Mouse (Mus musculus): ENCODE data around the gene Ppp1r13b. TPM values are rescaled to one million over a fixed set of nuclear protein-coding genes. Genes with fewer than 3 reads are reported as not detected.
A peak's percentile ranks its signal among the peaks of the same experiment; 100 is the strongest.

Ppp1r13b gene
- polyA plus RNA-seq, 1 experiment from 2014 or later = 6.3 TPM

DNA sequence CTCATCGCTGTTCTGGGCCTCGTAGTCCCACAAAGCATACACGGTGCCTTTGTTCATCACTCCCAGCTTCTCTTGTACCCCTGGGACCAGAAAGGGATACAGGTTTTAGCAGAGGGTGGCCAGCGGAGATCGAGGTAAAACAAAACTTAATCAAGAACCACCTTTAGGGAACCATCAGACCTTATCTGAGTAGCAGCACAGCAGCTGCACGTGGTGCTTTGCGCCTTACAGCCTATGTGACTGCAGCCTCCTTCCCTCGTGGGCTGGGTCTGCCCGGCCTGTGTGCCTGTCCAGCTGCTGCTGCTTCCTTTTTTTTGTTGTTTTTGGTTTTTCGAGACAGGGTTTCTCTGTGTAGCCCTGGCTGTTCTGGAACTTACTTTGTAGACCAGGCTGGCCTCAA is 77.5 kb downstream of the Ppp1r13b start:
- H3K4me2 ChIP-seq = no peak overlapping the region
- H3K27me3 ChIP-seq (ENCODE audit: control insufficient read depth, insufficient read depth, low read length) = no peaks in the 10 kb centered on the region
- peaks cover 5% of the 10 kb centered on the region for H3K36me3 ChIP-seq (ENCODE audit: control insufficient read depth, insufficient read depth, low read length)
- no peak overlapping the region for H3K27ac ChIP-seq (ENCODE audit: low read depth, low read length)
- H3K9me3 ChIP-seq (ENCODE audit: control insufficient read depth, low read length) = no peaks in the 10 kb centered on the region
- DNase-seq (ENCODE audit: low spot score, missing footprints) (no peak), ATAC-seq (ENCODE audit: low FRiP score) (no peak)
- 89% methylated on average over 10 of the region's 10 CpGs for WGBS
- no peaks in the 10 kb centered on the region; the same call in 1 of the 2 replicates for H3K4me1 ChIP-seq (ENCODE audit: control insufficient read depth, insufficient read depth, low read length)
- H3K9ac ChIP-seq (ENCODE audit: low read length) = no peak overlapping the region
- H3K4me3 ChIP-seq (ENCODE audit: low read depth, low read length) = no peak overlapping the region

DNA sequence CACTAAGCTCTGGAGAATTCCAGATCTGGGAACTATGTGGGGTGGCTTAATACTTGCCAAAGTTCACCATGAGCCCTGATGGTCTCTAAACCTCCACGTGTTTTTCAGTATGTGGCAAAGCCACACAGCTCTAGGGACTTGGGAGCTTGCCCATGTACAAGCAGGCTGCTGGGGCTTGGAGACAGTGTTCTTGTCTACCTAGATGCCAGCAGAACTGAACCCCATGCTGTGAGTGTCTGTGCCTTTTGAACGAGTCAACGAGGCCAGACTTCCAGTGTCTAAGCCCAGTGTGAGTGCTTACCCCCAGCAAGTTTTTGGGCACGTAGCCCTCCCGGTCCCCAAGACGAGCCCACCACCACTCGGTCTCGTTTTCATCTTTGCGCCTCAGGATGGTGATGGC is 78.0 kb downstream of the Ppp1r13b start:
- no peak overlapping the region for H3K4me3 ChIP-seq (ENCODE audit: low read depth, low read length)
- no peaks in the 10 kb centered on the region for H3K9me3 ChIP-seq (ENCODE audit: control insufficient read depth, low read length)
- no peaks in the 10 kb centered on the region for H3K27me3 ChIP-seq (ENCODE audit: control insufficient read depth, insufficient read depth, low read length)
- ATAC-seq (ENCODE audit: low FRiP score) (no peak), DNase-seq (ENCODE audit: low spot score, missing footprints) (no peak)
- 82% methylated on average over 9 of the region's 9 CpGs for WGBS
- no peaks in the 10 kb centered on the region; the same call in 1 of the 2 replicates for H3K4me1 ChIP-seq (ENCODE audit: control insufficient read depth, insufficient read depth, low read length)
- H3K36me3 ChIP-seq (ENCODE audit: control insufficient read depth, insufficient read depth, low read length) = peaks cover 5% of the 10 kb centered on the region
- no peak overlapping the region for H3K27ac ChIP-seq (ENCODE audit: low read depth, low read length)
- no peak overlapping the region for H3K4me2 ChIP-seq
- H3K9ac ChIP-seq (ENCODE audit: low read length) = no peak overlapping the region

GRCm38 (mm10) chr12:111829447-111829846 is 78.5 kb downstream of the Ppp1r13b start:
- H3K4me1 ChIP-seq (ENCODE audit: control insufficient read depth, insufficient read depth, low read length) = no peaks in the 10 kb centered on the region; the same call in 1 of the 2 replicates
- WGBS = 69% methylated on average over 5 of the region's 5 CpGs
- no peak overlapping the region for H3K9ac ChIP-seq (ENCODE audit: low read length)
- no peak overlapping the region for H3K4me3 ChIP-seq (ENCODE audit: low read depth, low read length)
- ATAC-seq (ENCODE audit: low FRiP score) = no peak
- no peaks in the 10 kb centered on the region for H3K9me3 ChIP-seq (ENCODE audit: control insufficient read depth, low read length)
- no peaks in the 10 kb centered on the region for H3K27me3 ChIP-seq (ENCODE audit: control insufficient read depth, insufficient read depth, low read length)
- no peak overlapping the region for H3K4me2 ChIP-seq
- DNase-seq (ENCODE audit: low spot score, missing footprints) = no peak
- peaks cover 5% of the 10 kb centered on the region for H3K36me3 ChIP-seq (ENCODE audit: control insufficient read depth, insufficient read depth, low read length)
- H3K27ac ChIP-seq (ENCODE audit: low read depth, low read length) = 0 out of 2 replicates have a peak overlapping the region, but pooled peaks have one; percentile 20

DNA sequence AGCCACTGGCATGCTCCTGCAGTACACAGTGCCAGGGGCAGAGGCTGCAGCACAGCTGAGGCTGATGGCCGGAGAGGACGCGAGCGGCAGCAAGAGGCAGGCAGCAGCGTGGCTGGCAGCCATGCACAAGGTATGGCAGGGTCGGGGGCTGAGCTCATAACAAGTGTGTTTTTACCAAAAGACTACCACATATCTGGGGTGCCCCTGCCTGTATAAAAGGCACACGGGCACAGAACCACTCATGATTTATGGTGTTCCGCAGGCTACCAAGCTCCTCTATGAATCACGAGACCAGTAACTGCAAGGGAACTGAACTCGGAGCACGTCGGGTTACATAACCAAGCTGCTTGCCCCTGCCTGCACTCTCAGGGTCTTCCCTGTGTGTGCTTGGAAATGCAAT is 80.4 kb downstream of the Ppp1r13b start:
- DNase-seq (ENCODE audit: low spot score, missing footprints) (no peak), ATAC-seq (ENCODE audit: low FRiP score) (no peak)
- Histone ChIP-seq H3K36me3 (ENCODE audit: control insufficient read depth, insufficient read depth, low read length) (peaks cover 8% of the 10 kb centered on the region), H3K27ac (ENCODE audit: low read depth, low read length) (no peak overlapping the region), H3K27me3 (ENCODE audit: control insufficient read depth, insufficient read depth, low read length) (no peaks in the 10 kb centered on the region), H3K4me3 (ENCODE audit: low read depth, low read length) (no peak overlapping the region), H3K4me1 (ENCODE audit: control insufficient read depth, insufficient read depth, low read length) (no peaks in the 10 kb centered on the region; the same call in 1 of the 2 replicates), H3K9me3 (ENCODE audit: control insufficient read depth, low read length) (no peaks in the 10 kb centered on the region), H3K9ac (ENCODE audit: low read length) (no peak overlapping the region), H3K4me2 (no peak overlapping the region)
- 92% methylated on average over 12 of the region's 12 CpGs for WGBS

DNA sequence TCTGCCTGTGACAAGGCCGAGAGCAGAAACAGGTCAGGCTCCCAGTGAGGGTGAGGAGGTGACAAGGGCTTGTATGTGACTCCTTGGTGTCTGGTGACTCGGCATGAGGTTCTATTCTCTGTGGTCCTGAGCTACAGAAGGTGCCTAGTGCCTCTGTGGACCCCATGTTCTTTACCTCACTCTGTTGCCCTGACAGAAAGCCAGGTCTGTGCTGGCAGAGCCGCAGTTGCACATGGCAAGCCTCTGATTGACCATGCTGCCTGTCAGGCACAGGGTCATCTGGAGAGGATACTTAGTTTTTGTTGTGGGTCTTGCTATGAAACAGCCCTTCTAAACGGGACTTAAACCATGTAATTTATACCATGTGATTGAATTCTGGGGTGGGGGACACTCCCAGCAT is 86.0 kb downstream of the Ppp1r13b start:
- H3K4me1 ChIP-seq (ENCODE audit: control insufficient read depth, insufficient read depth, low read length) = no peaks in the 10 kb centered on the region
- WGBS = 76% methylated on average over 4 of the region's 4 CpGs

GRCm38 (mm10) chr12:111820708-111821107 is 87.2 kb downstream of the Ppp1r13b start:
- no peaks in the 10 kb centered on the region for H3K27me3 ChIP-seq (ENCODE audit: control insufficient read depth, insufficient read depth, low read length)
- WGBS = 91% methylated on average over 7 of the region's 7 CpGs
- H3K9me3 ChIP-seq (ENCODE audit: control insufficient read depth, low read length) = no peaks in the 10 kb centered on the region
- ATAC-seq (ENCODE audit: low FRiP score) (no peak), DNase-seq (ENCODE audit: low spot score, missing footprints) (no peak)
- H3K36me3 ChIP-seq (ENCODE audit: control insufficient read depth, insufficient read depth, low read length) = peaks cover 3% of the 10 kb centered on the region; the same call in 1 of the 2 replicates
- no peak overlapping the region for H3K9ac ChIP-seq (ENCODE audit: low read length)
- no peak overlapping the region for H3K4me3 ChIP-seq (ENCODE audit: low read depth, low read length)
- H3K4me1 ChIP-seq (ENCODE audit: control insufficient read depth, insufficient read depth, low read length) = peaks cover 7% of the 10 kb centered on the region; the same call in 1 of the 2 replicates
- no peak overlapping the region for H3K4me2 ChIP-seq
- no peak overlapping the region for H3K27ac ChIP-seq (ENCODE audit: low read depth, low read length)

More for the DNA sequence above, 86.0 kb downstream of the Ppp1r13b start:
- H3K4me2 ChIP-seq = no peak overlapping the region
- no peak overlapping the region for H3K4me3 ChIP-seq (ENCODE audit: low read depth, low read length)
- 0 out of 2 replicates have a peak, but pooled peaks have one; percentile 9 for ATAC-seq (ENCODE audit: low FRiP score)
- no peak overlapping the region for H3K27ac ChIP-seq (ENCODE audit: low read depth, low read length)
- peaks cover 5% of the 10 kb centered on the region for H3K36me3 ChIP-seq (ENCODE audit: control insufficient read depth, insufficient read depth, low read length)
- no peak for DNase-seq (ENCODE audit: low spot score, missing footprints)
- H3K27me3 ChIP-seq (ENCODE audit: control insufficient read depth, insufficient read depth, low read length) = no peaks in the 10 kb centered on the region
- H3K9me3 ChIP-seq (ENCODE audit: control insufficient read depth, low read length) = no peaks in the 10 kb centered on the region
- no peak overlapping the region for H3K9ac ChIP-seq (ENCODE audit: low read length)

- H3K9ac ChIP-seq (ENCODE audit: low read length) = no peak overlapping the region
- H3K36me3 ChIP-seq (ENCODE audit: control insufficient read depth, insufficient read depth, low read length) = peaks cover 3% of the 10 kb centered on the region; the same call in 1 of the 2 replicates
- H3K27me3 ChIP-seq (ENCODE audit: control insufficient read depth, insufficient read depth, low read length) = no peaks in the 10 kb centered on the region
- DNase-seq (ENCODE audit: low spot score, missing footprints) (no peak), ATAC-seq (ENCODE audit: low FRiP score) (no peak)
- no peak overlapping the region for H3K4me3 ChIP-seq (ENCODE audit: low read depth, low read length)
- WGBS = 82% methylated on average over 8 of the region's 8 CpGs
- no peak overlapping the region for H3K27ac ChIP-seq (ENCODE audit: low read depth, low read length)
- no peak overlapping the region for H3K4me2 ChIP-seq
- H3K4me1 ChIP-seq (ENCODE audit: control insufficient read depth, insufficient read depth, low read length) = peaks cover 14% of the 10 kb centered on the region
- H3K9me3 ChIP-seq (ENCODE audit: control insufficient read depth, low read length) = no peaks in the 10 kb centered on the region
These were observed 88.0 kb downstream of the Ppp1r13b start for GRCm38 (mm10) chr12:111819936-111820335.

DNA sequence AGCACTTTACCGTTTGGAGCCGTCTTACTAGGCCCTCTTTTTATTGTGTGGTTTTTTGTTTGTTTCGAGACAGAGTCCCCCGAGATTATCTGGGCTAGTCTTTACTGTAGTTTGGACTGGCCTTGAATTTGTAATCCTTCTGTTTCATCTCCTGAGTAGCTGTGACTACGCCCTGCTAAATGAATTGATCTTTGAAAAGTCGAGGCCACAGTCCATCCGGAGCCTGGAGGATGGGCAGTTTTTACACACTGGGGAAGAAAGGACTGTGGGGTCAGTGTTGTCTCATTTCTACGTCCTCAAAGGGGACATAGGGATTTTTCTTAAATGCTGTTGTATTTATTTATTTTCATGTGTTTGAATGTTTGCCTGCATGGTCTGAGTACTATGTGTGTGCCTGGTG is 89.9 kb downstream of the Ppp1r13b start:
- no peak overlapping the region for H3K27ac ChIP-seq (ENCODE audit: low read depth, low read length)

GRCm38 (mm10) chr12:111816967-111817366 is 90.9 kb downstream of the Ppp1r13b start:
- ATAC-seq (ENCODE audit: low FRiP score) (no peak), DNase-seq (ENCODE audit: low spot score, missing footprints) (no peak)
- H3K27me3 ChIP-seq (ENCODE audit: control insufficient read depth, insufficient read depth, low read length) = no peaks in the 10 kb centered on the region
- H3K4me2 ChIP-seq = no peak overlapping the region
- H3K36me3 ChIP-seq (ENCODE audit: control insufficient read depth, insufficient read depth, low read length) = no peaks in the 10 kb centered on the region; the same call in 1 of the 2 replicates
- peaks cover 26% of the 10 kb centered on the region for H3K4me1 ChIP-seq (ENCODE audit: control insufficient read depth, insufficient read depth, low read length)
- H3K9ac ChIP-seq (ENCODE audit: low read length) = no peak overlapping the region
- no peak overlapping the region for H3K4me3 ChIP-seq (ENCODE audit: low read depth, low read length)
- WGBS = 79% methylated on average over 9 of the region's 9 CpGs
- no peak overlapping the region for H3K27ac ChIP-seq (ENCODE audit: low read depth, low read length)
- H3K9me3 ChIP-seq (ENCODE audit: control insufficient read depth, low read length) = no peaks in the 10 kb centered on the region

More for the DNA sequence above, 89.9 kb downstream of the Ppp1r13b start:
- Histone ChIP-seq H3K36me3 (ENCODE audit: control insufficient read depth, insufficient read depth, low read length) (no peaks in the 10 kb centered on the region; the same call in 1 of the 2 replicates), H3K4me2 (no peak overlapping the region), H3K9me3 (ENCODE audit: control insufficient read depth, low read length) (no peaks in the 10 kb centered on the region), H3K9ac (ENCODE audit: low read length) (no peak overlapping the region), H3K27me3 (ENCODE audit: control insufficient read depth, insufficient read depth, low read length) (no peaks in the 10 kb centered on the region), H3K4me3 (ENCODE audit: low read depth, low read length) (no peak overlapping the region), H3K4me1 (ENCODE audit: control insufficient read depth, insufficient read depth, low read length) (peaks cover 20% of the 10 kb centered on the region)
- ATAC-seq (ENCODE audit: low FRiP score) = no peak
- no peak for DNase-seq (ENCODE audit: low spot score, missing footprints)
- WGBS = 89% methylated on average over 8 of the region's 8 CpGs

All from midbrain, embryonic 11.5 days (tissue).